Mouse (Mus musculus) MEL (cell line): Measurements from ENCODE around the gene Cadm2. TPM values are rescaled to one million over a fixed set of nuclear protein-coding genes. Genes with fewer than 3 reads are reported as not detected.

Experiments
- DNase-seq: peaks from one replicate; pipeline ENCODE4 v3.0.0; 2011; ENCODE audit warnings: low read depth, low spot score
- H3K27ac ChIP-seq: 2 replicates; pipeline ENCODE4 v1.5.1; 2012; ENCODE audit warnings: low read depth, mild to moderate bottlenecking, control low read depth, low read length, moderate library complexity; ENCODE audit not compliant: control insufficient read depth
- H3K27me3 ChIP-seq, 2 experiments: fragments of 150-350 bp in 1 of 2; sonication (generic) in 1 of 2; 2 replicates each; pipeline ENCODE4 v1.6.1; 2012; ENCODE audit warnings: low read length in 2 of 2, mild to moderate bottlenecking in 2 of 2, improper control_type of control experiment in 1 of 2, moderate library complexity in 1 of 2; ENCODE audit not compliant: insufficient read depth in 2 of 2, control insufficient read depth in 1 of 2
- H3K36me3 ChIP-seq, 2 experiments: 2 replicates each; pipeline ENCODE4 v1.6.1; 2012 to 2014; ENCODE audit warnings: low read length in 2 of 2, improper control_type of control experiment in 1 of 2, inconsistent platforms in 1 of 2, mild to moderate bottlenecking in 1 of 2; ENCODE audit not compliant: insufficient read depth in 2 of 2, control insufficient read depth in 1 of 2
- H3K4me1 ChIP-seq, 2 experiments: fragments of 150-350 bp in 1 of 2; sonication (generic) in 1 of 2; 2 replicates each; pipeline ENCODE4 v1.6.1; 2012; ENCODE audit warnings: low read length in 2 of 2, improper control_type of control experiment in 1 of 2, mild to moderate bottlenecking in 1 of 2; ENCODE audit not compliant: insufficient read depth in 2 of 2, control insufficient read depth in 1 of 2
- H3K4me3 ChIP-seq, 2 experiments: fragments of 150-350 bp in 1 of 2; sonication (generic) in 1 of 2; 2 replicates each; pipeline ENCODE4 v1.5.1; 2012; ENCODE audit warnings: low read depth in 2 of 2, low read length in 2 of 2, mild to moderate bottlenecking in 2 of 2, moderate library complexity in 2 of 2, control low read depth in 1 of 2, improper control_type of control experiment in 1 of 2; ENCODE audit not compliant: control insufficient read depth in 1 of 2, insufficient read depth in 1 of 2
- H3K79me2 ChIP-seq: 2 replicates; pipeline ENCODE4 v1.6.1; 2012; ENCODE audit warnings: mild to moderate bottlenecking, low read length, moderate library complexity; ENCODE audit not compliant: control insufficient read depth, poor library complexity, insufficient read depth
- H3K9ac ChIP-seq: 2 replicates; pipeline ENCODE4 v1.6.1; 2012; ENCODE audit warnings: low read depth, mild to moderate bottlenecking, control low read depth, low read length, moderate library complexity; ENCODE audit not compliant: control insufficient read depth, poor library complexity, severe bottlenecking
- H3K9me3 ChIP-seq: fragments of 150-350 bp; sonication (generic); replicated peaks from 2 replicates; pipeline ENCODE4 v1.6.1; 2012; ENCODE audit warnings: mild to moderate bottlenecking, low read length, improper control_type of control experiment, moderate library complexity; ENCODE audit not compliant: insufficient read depth
- BHLHE40 ChIP-seq: IDR thresholded peaks from 2 replicates; pipeline ENCODE4 v1.6.1; 2012; ENCODE audit warnings: low read depth, mild to moderate bottlenecking, inconsistent platforms, low read length, improper control_type of control experiment, borderline replicate concordance
- CHD1 ChIP-seq: IDR thresholded peaks from 2 replicates; pipeline ENCODE4 v1.6.1; 2012; ENCODE audit warnings: low read depth, mild to moderate bottlenecking, inconsistent platforms, low read length, improper control_type of control experiment
- CHD2 ChIP-seq: IDR thresholded peaks from 2 replicates; pipeline ENCODE4 v1.6.1; 2011; ENCODE audit warnings: low read length, improper control_type of control experiment
- CTCF ChIP-seq, 3 experiments: IDR thresholded peaks in 2 of 3; conservative IDR thresholded peaks in 1 of 3; 2 replicates each; pipeline ENCODE4 v1.5.1; 2011 to 2012; ENCODE audit warnings: low read length in 3 of 3, low read depth in 2 of 3, mild to moderate bottlenecking in 2 of 3, improper control_type of control experiment in 1 of 3, inconsistent platforms in 1 of 3, mixed read lengths in 1 of 3, moderate library complexity in 1 of 3; ENCODE audit not compliant: control insufficient read depth in 1 of 3, insufficient read depth in 1 of 3, poor library complexity in 1 of 3, severe bottlenecking in 1 of 3
- E2F4 ChIP-seq: IDR thresholded peaks from 2 replicates; pipeline ENCODE4 v1.6.1; 2011; ENCODE audit warnings: low read depth, low read length, improper control_type of control experiment, borderline replicate concordance
- EP300 ChIP-seq, 2 experiments: IDR thresholded peaks; 2 replicates each; pipeline ENCODE4 v1.6.1; 2011; ENCODE audit warnings: improper control_type of control experiment in 2 of 2, low read length in 2 of 2, low read depth in 1 of 2, mild to moderate bottlenecking in 1 of 2
- GABPA ChIP-seq: IDR thresholded peaks from 2 replicates; pipeline ENCODE4 v1.6.1; 2012; ENCODE audit warnings: low read depth, mild to moderate bottlenecking, inconsistent platforms, low read length, improper control_type of control experiment, moderate library complexity
- GATA1 ChIP-seq: IDR thresholded peaks from 2 replicates; pipeline ENCODE4 v1.6.1; 2011; ENCODE audit warnings: low read depth, low read length, improper control_type of control experiment
- HCFC1 ChIP-seq: IDR thresholded peaks from 2 replicates; pipeline ENCODE4 v1.6.1; 2012; ENCODE audit warnings: low read depth, mild to moderate bottlenecking, inconsistent platforms, low read length, improper control_type of control experiment, moderate library complexity
- JUND ChIP-seq: IDR thresholded peaks from 2 replicates; pipeline ENCODE4 v1.6.1; 2011; ENCODE audit warnings: low read depth, mild to moderate bottlenecking, improper control_type of control experiment, low read length
- KAT2A ChIP-seq: conservative IDR thresholded peaks from 2 replicates; pipeline ENCODE4 v1.6.1; 2012; ENCODE audit warnings: low read depth, low read length, improper control_type of control experiment, inconsistent platforms
- MAFK ChIP-seq: IDR thresholded peaks from 2 replicates; pipeline ENCODE4 v1.6.1; 2011; ENCODE audit warnings: low read depth, mild to moderate bottlenecking, low read length, improper control_type of control experiment, borderline replicate concordance
- MAX ChIP-seq: IDR thresholded peaks from 2 replicates; pipeline ENCODE4 v1.6.1; 2011; ENCODE audit warnings: low read length, improper control_type of control experiment
- MEF2A ChIP-seq: IDR thresholded peaks from 2 replicates; pipeline ENCODE4 v1.6.1; 2014; ENCODE audit warnings: low read depth, mild to moderate bottlenecking, inconsistent platforms, low read length, improper control_type of control experiment; ENCODE audit not compliant: poor library complexity, insufficient replicate concordance, severe bottlenecking; ENCODE audit errors: extremely low read depth
- MXI1 ChIP-seq: IDR thresholded peaks from 2 replicates; pipeline ENCODE4 v1.6.1; 2011; ENCODE audit warnings: mild to moderate bottlenecking, low read depth, low read length, improper control_type of control experiment
- MYB ChIP-seq: IDR thresholded peaks from 2 replicates; pipeline ENCODE4 v1.6.1; 2011; ENCODE audit warnings: mild to moderate bottlenecking, low read depth, low read length, improper control_type of control experiment
- MYC ChIP-seq: IDR thresholded peaks from 2 replicates; pipeline ENCODE4 v1.6.1; 2011; ENCODE audit warnings: low read depth, mild to moderate bottlenecking, low read length, improper control_type of control experiment, moderate library complexity
- POLR2AphosphoS2 ChIP-seq: IDR thresholded peaks from 2 replicates; pipeline ENCODE4 v1.6.1; 2011; ENCODE audit warnings: low read length, improper control_type of control experiment
- POLR2AphosphoS5 ChIP-seq: IDR thresholded peaks from 2 replicates; pipeline ENCODE4 v1.6.1; 2012; ENCODE audit warnings: low read depth, borderline replicate concordance, mild to moderate bottlenecking, inconsistent platforms, low read length, moderate library complexity, mixed read lengths
- RAD21 ChIP-seq: IDR thresholded peaks from 2 replicates; pipeline ENCODE4 v1.6.1; 2011; ENCODE audit warnings: mild to moderate bottlenecking, low read depth, low read length, improper control_type of control experiment
- SIN3A ChIP-seq: IDR thresholded peaks from 2 replicates; pipeline ENCODE4 v1.6.1; 2012; ENCODE audit warnings: low read length, improper control_type of control experiment, inconsistent platforms
- SMC3 ChIP-seq: IDR thresholded peaks from 2 replicates; pipeline ENCODE4 v1.6.1; 2011; ENCODE audit warnings: low read depth, low read length, improper control_type of control experiment
- TAL1 ChIP-seq: IDR thresholded peaks from 2 replicates; pipeline ENCODE4 v1.6.1; 2012; ENCODE audit warnings: mild to moderate bottlenecking, inconsistent platforms, low read length, moderate library complexity, mixed read lengths
- TBP ChIP-seq: IDR thresholded peaks from 2 replicates; pipeline ENCODE4 v1.8.0; 2011; ENCODE audit warnings: low read depth, low read length, improper control_type of control experiment
- TCF12 ChIP-seq: IDR thresholded peaks from 2 replicates; pipeline ENCODE4 v1.6.1; 2014; ENCODE audit warnings: low read depth, mild to moderate bottlenecking, inconsistent platforms, low read length, improper control_type of control experiment, moderate library complexity
- USF1 ChIP-seq: IDR thresholded peaks from 2 replicates; pipeline ENCODE4 v1.6.1; 2014; ENCODE audit warnings: low read depth, mild to moderate bottlenecking, inconsistent platforms, low read length, improper control_type of control experiment, moderate library complexity
- ZC3H11A ChIP-seq: IDR thresholded peaks from 2 replicates; pipeline ENCODE4 v1.6.1; 2012; ENCODE audit warnings: low read depth, mild to moderate bottlenecking, inconsistent platforms, low read length, improper control_type of control experiment
- ZMIZ1 ChIP-seq: IDR thresholded peaks from 2 replicates; pipeline ENCODE4 v1.6.1; 2012; ENCODE audit warnings: low read depth, mild to moderate bottlenecking, inconsistent platforms, low read length, improper control_type of control experiment, moderate library complexity
- ZNF384 ChIP-seq: IDR thresholded peaks from 2 replicates; pipeline ENCODE4 v1.6.1; 2012; ENCODE audit warnings: low read depth, mild to moderate bottlenecking, inconsistent platforms, low read length, improper control_type of control experiment
- polyA plus RNA-seq, 2 experiments: library from polyadenylated mRNA; stranded (reverse) in 1 of 2; unstranded in 1 of 2; fragments of >175 nt in 1 of 2; fragments of >200 nt in 1 of 2; gene quantifications; 2 replicates each; pipeline versions ENCODE4 v1.2.1 to v1.2.4; 2012; ENCODE audit warnings: low replicate concordance in 2 of 2, low read depth in 1 of 2; ENCODE audit not compliant: insufficient read length in 2 of 2, insufficient read depth in 1 of 2, missing spikeins in 1 of 2
- total RNA-seq: library from RNA; depleted of rRNA; stranded (reverse); fragments of 300-350 nt; gene quantifications from 2 replicates; pipeline ENCODE4 v1.2.3, GENCODE M21; 2012

Cadm2 gene
- total and polyA plus RNA-seq, 3 experiments, result not detected

DNA sequence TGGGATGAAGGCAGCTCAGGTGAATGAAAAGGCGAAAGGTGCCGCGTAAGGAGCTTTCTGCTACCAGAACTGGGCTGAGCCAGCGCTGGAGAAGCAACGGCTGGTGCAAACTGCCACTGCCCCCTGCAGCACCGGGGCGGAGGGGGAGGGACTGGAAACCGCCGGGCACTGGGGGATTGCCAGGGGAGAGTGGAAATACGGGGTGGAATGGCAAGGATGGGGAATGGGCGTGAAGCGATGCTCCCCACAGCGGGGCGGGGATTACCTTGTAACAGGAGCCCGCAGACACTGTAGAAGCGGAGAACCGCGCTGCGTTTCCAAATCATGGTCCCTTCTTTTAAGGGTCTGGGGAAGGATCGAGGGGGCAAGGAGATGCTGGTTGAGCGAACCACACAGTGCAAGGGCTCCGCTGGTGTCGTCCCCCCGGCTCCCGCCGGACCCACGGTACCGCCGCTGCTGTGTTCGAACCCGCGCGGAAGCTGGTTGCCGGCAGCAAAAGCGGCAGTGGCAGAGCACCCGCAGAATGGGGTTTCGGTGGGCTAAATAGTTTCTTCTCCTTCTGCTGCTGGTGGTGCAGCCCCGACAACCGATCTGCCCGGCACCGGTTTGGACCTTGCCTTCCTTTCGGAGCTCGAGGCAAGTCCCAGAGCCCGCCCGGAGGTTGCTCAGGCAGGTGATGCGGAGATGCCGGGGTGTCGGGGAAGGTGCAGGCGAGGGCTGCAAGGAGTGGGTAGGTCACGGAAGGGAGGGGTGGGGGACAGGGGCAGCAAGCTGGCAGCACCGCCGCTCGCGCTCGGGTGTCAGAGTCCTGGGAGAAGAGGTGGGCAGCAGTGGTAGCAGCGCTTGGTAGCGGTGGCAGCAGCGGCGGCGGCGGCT is 564 bp downstream of the Cadm2 start:
- Histone ChIP-seq H3K9ac (no peak overlapping the region), H3K36me3 (no peaks in the 10 kb centered on the region), H3K79me2 (no peaks in the 10 kb centered on the region), H3K4me1 (no peaks in the 10 kb centered on the region), H3K9me3 (no peaks in the 10 kb centered on the region), H3K27me3 (no peaks in the 10 kb centered on the region), H3K4me3 (no peak overlapping the region), H3K27ac (no peak overlapping the region)
- TF ChIP-seq USF1, result no peak
- no peak for TF ChIP-seq GATA1
- DNase-seq, result no peak

DNA sequence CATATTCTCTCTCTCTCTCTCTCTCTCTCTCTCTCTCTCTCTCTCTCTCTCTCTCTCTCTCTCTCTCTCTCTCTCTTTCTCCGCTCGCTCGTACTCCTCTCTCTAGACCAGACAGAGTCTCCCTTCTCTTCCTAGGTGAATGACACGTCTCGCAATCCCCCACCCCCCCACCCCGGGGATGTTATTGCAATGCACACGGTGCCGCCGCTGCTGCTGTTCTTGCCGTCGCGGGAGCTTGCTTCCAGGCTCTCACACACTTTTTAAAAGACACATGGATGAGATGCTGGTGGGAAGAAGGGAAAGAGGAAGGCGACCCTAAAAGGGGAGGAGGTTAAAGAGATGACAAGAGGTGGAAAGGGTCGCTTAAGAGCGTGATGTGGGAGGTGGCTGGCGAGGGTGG is 1.3 kb downstream of the Cadm2 start:
- no peak overlapping the region for H3K4me3 ChIP-seq

DNA sequence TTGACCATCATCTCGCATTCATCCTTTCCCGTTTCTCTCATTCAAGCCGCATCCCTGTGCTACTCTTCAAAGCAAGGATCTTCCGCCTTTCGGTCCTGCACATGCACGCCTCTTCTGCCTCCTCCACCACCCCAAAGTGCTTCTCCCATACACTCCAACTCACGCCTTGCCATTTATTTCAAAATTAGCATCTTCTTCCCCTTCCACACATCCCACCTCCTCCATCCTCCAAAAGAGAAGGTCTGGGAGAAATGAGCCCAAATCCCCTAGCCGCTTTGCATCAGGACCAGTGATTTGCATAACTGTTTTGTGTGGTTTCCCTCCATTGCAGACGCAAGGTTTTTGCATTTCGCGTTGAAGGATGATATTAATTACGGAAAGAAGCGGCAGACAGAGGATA is 1.9 kb downstream of the Cadm2 start:
- H3K9ac ChIP-seq, result no peak overlapping the region
- no peaks in the 10 kb centered on the region for H3K9me3 ChIP-seq
- no peak for DNase-seq
- no peaks in the 10 kb centered on the region for H3K79me2 ChIP-seq
- H3K4me1 ChIP-seq, result no peaks in the 10 kb centered on the region
- H3K4me3 ChIP-seq, result no peak overlapping the region
- no peaks in the 10 kb centered on the region for H3K27me3 ChIP-seq
- no peak overlapping the region for H3K27ac ChIP-seq
- H3K36me3 ChIP-seq, result no peaks in the 10 kb centered on the region
- TF ChIP-seq GABPA (no peak), JUND (no peak), MAFK (no peak), MEF2A (no peak), ZMIZ1 (no peak), RAD21 (no peak), MYC (no peak), E2F4 (no peak), ZNF384 (no peak), CTCF (IDR thresholded peaks at IDR 0.05 in 2 of 3, conservative IDR thresholded peaks at IDR 0.05 in 1 of 3; ENCODE audit: control insufficient read depth in 1 of 3, insufficient read depth in 1 of 3, low read depth in 2 of 3, low read length in 3 of 3, poor library complexity in 1 of 3, severe bottlenecking in 1 of 3) (no peak), MAX (no peak), POLR2AphosphoS5 (no peak), CHD2 (no peak), CHD1 (no peak), MXI1 (no peak), POLR2AphosphoS2 (no peak), BHLHE40 (no peak)

More for the DNA sequence above, 1.3 kb downstream of the Cadm2 start:
- TF ChIP-seq HCFC1 (no peak), ZNF384 (no peak), E2F4 (no peak), BHLHE40 (no peak), ZC3H11A (no peak), CHD2 (no peak), SIN3A (no peak), MAFK (no peak), TCF12 (no peak), TBP (no peak), TAL1 (no peak), EP300 (IDR thresholded peaks at IDR 0.05; ENCODE audit: low read depth in 1 of 2, low read length in 2 of 2) (no peak), MAX (no peak), MYB (no peak), KAT2A (no peak), MEF2A (no peak), MYC (no peak), SMC3 (no peak), JUND (no peak)
- Histone ChIP-seq H3K79me2 (no peaks in the 10 kb centered on the region), H3K9ac (no peak overlapping the region), H3K4me1 (no peaks in the 10 kb centered on the region), H3K27ac (no peak overlapping the region), H3K9me3 (no peaks in the 10 kb centered on the region), H3K36me3 (no peaks in the 10 kb centered on the region), H3K27me3 (no peaks in the 10 kb centered on the region)
- DNase-seq, result no peak
